Mouse (Mus musculus): ENCODE data around the gene Stag2. TPM values are rescaled to one million over a fixed set of nuclear protein-coding genes. Genes with fewer than 3 reads are reported as not detected.

Gene Stag2
- polyA plus RNA-seq, 1 experiment from 2014 or later: 31.3 TPM

- Histone ChIP-seq H3K27ac (ENCODE audit: low read length) (no peak overlapping the region), H3K4me3 (ENCODE audit: low read length) (no peak overlapping the region), H3K9ac (ENCODE audit: low read length) (no peak overlapping the region), H3K4me2 (ENCODE audit: low read depth, low read length) (no peak overlapping the region), H3K9me3 (replicated peaks; ENCODE audit: control insufficient read depth, low read length) (no peaks in the 10 kb centered on the region), H3K4me1 (ENCODE audit: control insufficient read depth, insufficient read depth, low read length) (peaks cover 3% of the 10 kb centered on the region; the same call in 1 of the 2 replicates), H3K27me3 (ENCODE audit: control insufficient read depth, insufficient read depth, low read length) (no peaks in the 10 kb centered on the region), H3K36me3 (ENCODE audit: control insufficient read depth, insufficient read depth) (no peaks in the 10 kb centered on the region)
- 41% methylated on average over 5 of the region's 5 CpGs for WGBS
- no peak for ATAC-seq (replicated peaks; ENCODE audit: extremely low read depth, insufficient read depth, low FRiP score)
Measured at GRCm38 (mm10) chrX:42320424-42320823, 171.3 kb downstream of the Stag2 start.

- no peak for ATAC-seq (replicated peaks; ENCODE audit: extremely low read depth, insufficient read depth, low FRiP score)
- no peaks in the 10 kb centered on the region for H3K27me3 ChIP-seq (ENCODE audit: control insufficient read depth, insufficient read depth, low read length)
- H3K9ac ChIP-seq (ENCODE audit: low read length): no peak overlapping the region
- H3K4me3 ChIP-seq (ENCODE audit: low read length): no peak overlapping the region
- peaks cover 3% of the 10 kb centered on the region; the same call in 1 of the 2 replicates for H3K4me1 ChIP-seq (ENCODE audit: control insufficient read depth, insufficient read depth, low read length)
- no peaks in the 10 kb centered on the region for H3K36me3 ChIP-seq (ENCODE audit: control insufficient read depth, insufficient read depth)
- WGBS: 42% methylated on average over 9 of the region's 9 CpGs
- no peak overlapping the region; the same call in 1 of the 2 replicates for H3K4me2 ChIP-seq (ENCODE audit: low read depth, low read length)
- no peaks in the 10 kb centered on the region for H3K9me3 ChIP-seq (replicated peaks; ENCODE audit: control insufficient read depth, low read length)
- no peak overlapping the region for H3K27ac ChIP-seq (ENCODE audit: low read length)
Measured at GRCm38 (mm10) chrX:42321200-42321773, 172.2 kb downstream of the Stag2 start.

GRCm38 (mm10) chrX:42324848-42325247, 175.7 kb downstream of the Stag2 start:
- no peaks in the 10 kb centered on the region for H3K27me3 ChIP-seq (ENCODE audit: control insufficient read depth, insufficient read depth, low read length)
- H3K4me1 ChIP-seq (ENCODE audit: control insufficient read depth, insufficient read depth, low read length): peaks cover 3% of the 10 kb centered on the region; the same call in 1 of the 2 replicates
- WGBS: 61% methylated on average over 3 of the region's 3 CpGs
- H3K9me3 ChIP-seq (replicated peaks; ENCODE audit: control insufficient read depth, low read length): no peaks in the 10 kb centered on the region
- H3K36me3 ChIP-seq (ENCODE audit: control insufficient read depth, insufficient read depth): no peaks in the 10 kb centered on the region
- H3K4me3 ChIP-seq (ENCODE audit: low read length): no peak overlapping the region
- ATAC-seq (replicated peaks; ENCODE audit: extremely low read depth, insufficient read depth, low FRiP score): no peak
- H3K27ac ChIP-seq (ENCODE audit: low read length): no peak overlapping the region
- no peak overlapping the region for H3K4me2 ChIP-seq (ENCODE audit: low read depth, low read length)
- H3K9ac ChIP-seq (ENCODE audit: low read length): no peak overlapping the region

Other genes with a start within 250 kb of the Stag2 start
- 44.7 and 55.3 TPM in 2 replicates for gene Thoc2, start 228.6 kb upstream of the Stag2 start, polyA plus RNA-seq (2015; fragmentation: Nextera tagmentation; extraction: Ambion mirVana)
- 9.7 and 10.1 TPM in 2 replicates for gene Xiap, start 89.6 kb upstream of the Stag2 start, polyA plus RNA-seq (2015; fragmentation: Nextera tagmentation; extraction: Ambion mirVana)